Mouse (Mus musculus): ENCODE data around the gene Psmb8. TPM values are rescaled to one million over a fixed set of nuclear protein-coding genes. Genes with fewer than 3 reads are reported as not detected.
A peak's percentile ranks its signal among the peaks of the same experiment; 100 is the strongest.

The Psmb8 gene
- polyA plus RNA-seq, 2 experiments = 11.8 to 21.7 TPM

- no peaks in the 10 kb centered on the region for H3K36me3 ChIP-seq (replicated peaks; ENCODE audit: control insufficient read depth, insufficient read depth, low read depth)
- H3K4me1 ChIP-seq (replicated peaks; ENCODE audit: control insufficient read depth in 2 of 2, insufficient read depth in 2 of 2, low read length in 1 of 2) = no peaks in the 10 kb centered on the region
- DNase-seq (ENCODE audit: low read depth in 3 of 3, low spot score in 3 of 3) (no peak), ATAC-seq (ENCODE audit: insufficient read depth) (no peak)
- 0 out of 2 replicates have a peak overlapping the region, but pooled peaks have one; percentile 18 for H3K9ac ChIP-seq (replicated peaks)
- peak overlapping the region; percentile 28 to 52 for H3K4me3 ChIP-seq (ENCODE audit: insufficient read depth in 1 of 2, low read depth in 2 of 2, low read length in 2 of 2)
- no peak overlapping the region for H3K27ac ChIP-seq
- H3K27me3 ChIP-seq (ENCODE audit: control insufficient read depth, insufficient read depth, low read length) = peaks cover 32% of the 10 kb centered on the region
- H3K9me3 ChIP-seq (ENCODE audit: control insufficient read depth, low read length) = no peaks in the 10 kb centered on the region
- H3K4me2 ChIP-seq (ENCODE audit: low read depth) = peak overlapping the region; percentile 60
- TF ChIP-seq EP300 (IDR thresholded peaks at IDR 0.05; ENCODE audit: low read depth) (no peak), CTCF (IDR thresholded peaks at IDR 0.05; ENCODE audit: low read depth) (no peak)
- 10% methylated on average over 11 of the region's 11 CpGs for WGBS (ENCODE audit: insufficient replicate concordance)
Observed at GRCm38 (mm10) chr17:34198521-34198912, 996 bp downstream of the Psmb8 start.

GRCm38 (mm10) chr17:34199050-34199619 lies 1.6 kb downstream of the Psmb8 start:
- peaks cover 31% of the 10 kb centered on the region for H3K27me3 ChIP-seq (ENCODE audit: control insufficient read depth, insufficient read depth, low read length)
- no peak overlapping the region for H3K4me3 ChIP-seq (ENCODE audit: insufficient read depth in 1 of 2, low read depth in 2 of 2, low read length in 2 of 2)

DNA sequence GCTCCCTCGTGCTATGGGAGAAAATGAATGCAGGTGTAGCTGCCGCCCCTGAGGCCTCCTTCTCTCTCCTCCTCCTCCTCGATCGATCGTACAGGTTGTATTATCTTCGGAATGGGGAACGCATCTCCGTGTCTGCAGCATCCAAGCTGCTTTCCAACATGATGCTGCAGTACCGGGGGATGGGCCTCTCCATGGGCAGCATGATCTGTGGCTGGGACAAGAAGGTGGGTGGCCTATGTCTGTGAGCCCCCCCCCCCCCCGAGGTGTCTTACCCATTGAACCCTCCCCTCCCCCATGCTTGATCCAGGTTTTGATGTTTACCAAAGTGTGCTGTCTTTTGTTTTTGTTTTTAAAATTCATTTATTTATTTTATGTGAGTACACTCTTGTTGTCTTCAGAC lies 2.5 kb downstream of the Psmb8 start:
- peaks cover 31% of the 10 kb centered on the region for H3K27me3 ChIP-seq (ENCODE audit: control insufficient read depth, insufficient read depth, low read length)

More at GRCm38 (mm10) chr17:34199050-34199619, 1.6 kb downstream of the Psmb8 start:
- Histone ChIP-seq H3K9ac (replicated peaks) (no peak overlapping the region), H3K4me1 (replicated peaks; ENCODE audit: control insufficient read depth in 2 of 2, insufficient read depth in 2 of 2, low read length in 1 of 2) (no peaks in the 10 kb centered on the region), H3K9me3 (ENCODE audit: control insufficient read depth, low read length) (no peaks in the 10 kb centered on the region), H3K27ac (no peak overlapping the region), H3K4me2 (ENCODE audit: low read depth) (peak overlapping the region; percentile 60), H3K36me3 (replicated peaks; ENCODE audit: control insufficient read depth, insufficient read depth, low read depth) (no peaks in the 10 kb centered on the region)
- no peak for ATAC-seq (ENCODE audit: insufficient read depth)
- no peak for TF ChIP-seq EP300 (IDR thresholded peaks at IDR 0.05; ENCODE audit: low read depth)
- TF ChIP-seq CTCF (IDR thresholded peaks at IDR 0.05; ENCODE audit: low read depth) = no peak
- WGBS (ENCODE audit: insufficient replicate concordance) = 64% methylated on average over 12 of the region's 12 CpGs
- no peak for DNase-seq (ENCODE audit: low read depth in 3 of 3, low spot score in 3 of 3)

GRCm38 (mm10) chr17:34200772-34201505 lies 3.4 kb downstream of the Psmb8 start:
- TF ChIP-seq CTCF (IDR thresholded peaks at IDR 0.05; ENCODE audit: low read depth) (no peak), EP300 (IDR thresholded peaks at IDR 0.05; ENCODE audit: low read depth) (no peak)
- WGBS (ENCODE audit: insufficient replicate concordance) = 77% methylated on average over 16 of the region's 16 CpGs
- Histone ChIP-seq H3K27me3 (ENCODE audit: control insufficient read depth, insufficient read depth, low read length) (peaks cover 31% of the 10 kb centered on the region), H3K27ac (no peak overlapping the region), H3K36me3 (replicated peaks; ENCODE audit: control insufficient read depth, insufficient read depth, low read depth) (no peaks in the 10 kb centered on the region), H3K4me1 (replicated peaks; ENCODE audit: control insufficient read depth in 2 of 2, insufficient read depth in 2 of 2, low read length in 1 of 2) (peaks cover 7% of the 10 kb centered on the region in 2 experiments; a peak in 3 of 4 replicates), H3K4me2 (ENCODE audit: low read depth) (no peak overlapping the region), H3K9me3 (ENCODE audit: control insufficient read depth, low read length) (no peaks in the 10 kb centered on the region), H3K4me3 (ENCODE audit: insufficient read depth in 1 of 2, low read depth in 2 of 2, low read length in 2 of 2) (no peak overlapping the region), H3K9ac (replicated peaks) (no peak overlapping the region)
- DNase-seq (ENCODE audit: low read depth in 3 of 3, low spot score in 3 of 3) (no peak), ATAC-seq (ENCODE audit: insufficient read depth) (no peak)

More for the DNA sequence above, 2.5 kb downstream of the Psmb8 start:
- no peak overlapping the region for H3K4me2 ChIP-seq (ENCODE audit: low read depth)
- DNase-seq (ENCODE audit: low read depth in 3 of 3, low spot score in 3 of 3) (no peak), ATAC-seq (ENCODE audit: insufficient read depth) (no peak)
- H3K9me3 ChIP-seq (ENCODE audit: control insufficient read depth, low read length) = no peaks in the 10 kb centered on the region
- no peak overlapping the region for H3K9ac ChIP-seq (replicated peaks)
- no peak overlapping the region for H3K27ac ChIP-seq
- H3K4me1 ChIP-seq (replicated peaks; ENCODE audit: control insufficient read depth in 2 of 2, insufficient read depth in 2 of 2, low read length in 1 of 2) = peaks cover under 1 to 1% of the 10 kb centered on the region in 2 experiments; a peak in 3 of 4 replicates
- TF ChIP-seq CTCF (IDR thresholded peaks at IDR 0.05; ENCODE audit: low read depth) (no peak), EP300 (IDR thresholded peaks at IDR 0.05; ENCODE audit: low read depth) (no peak)
- no peak overlapping the region for H3K4me3 ChIP-seq (ENCODE audit: insufficient read depth in 1 of 2, low read depth in 2 of 2, low read length in 2 of 2)
- H3K36me3 ChIP-seq (replicated peaks; ENCODE audit: control insufficient read depth, insufficient read depth, low read depth) = no peaks in the 10 kb centered on the region
- 76% methylated on average over 10 of the region's 10 CpGs for WGBS (ENCODE audit: insufficient replicate concordance)

- Histone ChIP-seq H3K9me3 (ENCODE audit: control insufficient read depth, low read length) (no peaks in the 10 kb centered on the region), H3K27ac (no peak overlapping the region), H3K4me2 (ENCODE audit: low read depth) (no peak overlapping the region), H3K27me3 (ENCODE audit: control insufficient read depth, insufficient read depth, low read length) (peaks cover 25% of the 10 kb centered on the region), H3K36me3 (replicated peaks; ENCODE audit: control insufficient read depth, insufficient read depth, low read depth) (no peaks in the 10 kb centered on the region), H3K4me3 (ENCODE audit: insufficient read depth in 1 of 2, low read depth in 2 of 2, low read length in 2 of 2) (no peak overlapping the region), H3K4me1 (replicated peaks; ENCODE audit: control insufficient read depth in 2 of 2, insufficient read depth in 2 of 2, low read length in 1 of 2) (peaks cover 7% of the 10 kb centered on the region in 2 experiments; a peak in 3 of 4 replicates), H3K9ac (replicated peaks) (no peak overlapping the region)
- DNase-seq (ENCODE audit: low read depth in 3 of 3, low spot score in 3 of 3) (no peak), ATAC-seq (ENCODE audit: insufficient read depth) (no peak)
- TF ChIP-seq EP300 (IDR thresholded peaks at IDR 0.05; ENCODE audit: low read depth) (no peak), CTCF (IDR thresholded peaks at IDR 0.05; ENCODE audit: low read depth) (no peak)
- 65% methylated on average over 7 of the region's 7 CpGs for WGBS (ENCODE audit: insufficient replicate concordance)
Observed at GRCm38 (mm10) chr17:34201506-34202055, 4.1 kb downstream of the Psmb8 start.

Measured in liver, embryonic 14.5 days (tissue).